Mouse (Mus musculus): ENCODE measurements around the gene Mdm2. TPM values are rescaled to one million over a fixed set of nuclear protein-coding genes. Genes with fewer than 3 reads are reported as not detected.
A peak's percentile ranks its signal among the peaks of the same experiment; 100 is the strongest.

Gene Mdm2
- polyA plus RNA-seq, 1 experiment = 22.9 TPM

GRCm38 (mm10) chr10:117647964-117648472 is 62.5 kb downstream of the Mdm2 start:
- Histone ChIP-seq H3K27ac (ENCODE audit: insufficient read depth, low read depth, low read length) (no peak overlapping the region), H3K36me3 (ENCODE audit: control insufficient read depth, insufficient read depth, low read length) (no peaks in the 10 kb centered on the region), H3K4me1 (ENCODE audit: control insufficient read depth, insufficient read depth, low read length) (no peaks in the 10 kb centered on the region), H3K4me3 (ENCODE audit: insufficient read depth, low read depth, low read length) (no peak overlapping the region), H3K27me3 (replicated peaks; ENCODE audit: control insufficient read depth, insufficient read depth, low read length) (no peaks in the 10 kb centered on the region)
- WGBS = 79% methylated on average over 2 of the region's 2 CpGs
- no peak for DNase-seq
- TF ChIP-seq POLR2A (IDR thresholded peaks at IDR 0.05; ENCODE audit: low read depth, low read length) (no peak), CTCF (conservative IDR thresholded peaks at IDR 0.05; ENCODE audit: insufficient read depth, insufficient read length, low read depth, low read length) (no peak)

GRCm38 (mm10) chr10:117647158-117647505 is 63.4 kb downstream of the Mdm2 start:
- DNase-seq = peak; percentile 86
- Histone ChIP-seq H3K4me3 (ENCODE audit: insufficient read depth, low read depth, low read length) (no peak overlapping the region), H3K27me3 (replicated peaks; ENCODE audit: control insufficient read depth, insufficient read depth, low read length) (no peaks in the 10 kb centered on the region), H3K36me3 (ENCODE audit: control insufficient read depth, insufficient read depth, low read length) (no peaks in the 10 kb centered on the region), H3K27ac (ENCODE audit: insufficient read depth, low read depth, low read length) (0 out of 2 replicates have a peak overlapping the region, but pooled peaks have one; percentile 30), H3K4me1 (ENCODE audit: control insufficient read depth, insufficient read depth, low read length) (no peaks in the 10 kb centered on the region)
- 25% methylated on average over 13 of the region's 13 CpGs for WGBS
- TF ChIP-seq POLR2A (IDR thresholded peaks at IDR 0.05; ENCODE audit: low read depth, low read length) = no peak
- TF ChIP-seq CTCF (conservative IDR thresholded peaks at IDR 0.05; ENCODE audit: insufficient read depth, insufficient read length, low read depth, low read length) = no peak

- Histone ChIP-seq H3K4me1 (ENCODE audit: control insufficient read depth, insufficient read depth, low read length) (no peaks in the 10 kb centered on the region), H3K27ac (ENCODE audit: insufficient read depth, low read depth, low read length) (no peak overlapping the region), H3K4me3 (ENCODE audit: insufficient read depth, low read depth, low read length) (no peak overlapping the region), H3K36me3 (ENCODE audit: control insufficient read depth, insufficient read depth, low read length) (no peaks in the 10 kb centered on the region), H3K27me3 (replicated peaks; ENCODE audit: control insufficient read depth, insufficient read depth, low read length) (no peaks in the 10 kb centered on the region)
- TF ChIP-seq CTCF (conservative IDR thresholded peaks at IDR 0.05; ENCODE audit: insufficient read depth, insufficient read length, low read depth, low read length) (no peak), POLR2A (IDR thresholded peaks at IDR 0.05; ENCODE audit: low read depth, low read length) (no peak)
- DNase-seq = no peak
- 91% methylated on average over 5 of the region's 5 CpGs for WGBS
These were observed 63.9 kb downstream of the Mdm2 start for GRCm38 (mm10) chr10:117646482-117647157.

- no peaks in the 10 kb centered on the region for H3K27me3 ChIP-seq (replicated peaks; ENCODE audit: control insufficient read depth, insufficient read depth, low read length)
- H3K27ac ChIP-seq (ENCODE audit: insufficient read depth, low read depth, low read length) = no peak overlapping the region
- no peak for DNase-seq
- H3K36me3 ChIP-seq (ENCODE audit: control insufficient read depth, insufficient read depth, low read length) = no peaks in the 10 kb centered on the region
- 79% methylated on average over 7 of the region's 7 CpGs for whole genome bisulfite sequencing
- TF ChIP-seq POLR2A (IDR thresholded peaks at IDR 0.05; ENCODE audit: low read depth, low read length) (no peak), CTCF (conservative IDR thresholded peaks at IDR 0.05; ENCODE audit: insufficient read depth, insufficient read length, low read depth, low read length) (no peak)
- H3K4me1 ChIP-seq (ENCODE audit: control insufficient read depth, insufficient read depth, low read length) = 0 out of 2 replicates have a peak, but pooled peaks cover 2% of the 10 kb centered on the region
- no peak overlapping the region for H3K4me3 ChIP-seq (ENCODE audit: insufficient read depth, low read depth, low read length)
These were observed 65.0 kb downstream of the Mdm2 start for GRCm38 (mm10) chr10:117645487-117645964.

- WGBS = 83% methylated on average over 11 of the region's 11 CpGs
- no peak for TF ChIP-seq POLR2A (IDR thresholded peaks at IDR 0.05; ENCODE audit: low read depth, low read length)
- TF ChIP-seq CTCF (conservative IDR thresholded peaks at IDR 0.05; ENCODE audit: insufficient read depth, insufficient read length, low read depth, low read length) = no peak
These were observed 65.7 kb downstream of the Mdm2 start for GRCm38 (mm10) chr10:117644828-117645227.

DNA sequence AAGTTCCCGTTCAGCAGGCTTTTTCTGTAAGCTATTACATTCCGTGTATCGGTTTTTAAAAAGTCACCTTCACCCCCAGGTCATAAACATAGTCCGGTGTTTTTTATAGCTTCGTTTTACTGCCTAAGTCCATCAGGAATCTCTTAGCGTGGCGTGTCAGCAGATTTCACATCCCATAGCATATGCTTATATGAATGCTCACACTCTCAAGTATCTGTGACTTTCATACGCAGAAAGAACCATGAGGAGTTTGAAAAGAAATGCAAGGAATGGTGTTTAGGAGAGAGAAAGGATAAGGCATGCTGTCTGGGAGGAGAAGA is 66.2 kb downstream of the Mdm2 start:
- H3K36me3 ChIP-seq (ENCODE audit: control insufficient read depth, insufficient read depth, low read length) = no peaks in the 10 kb centered on the region
- H3K4me1 ChIP-seq (ENCODE audit: control insufficient read depth, insufficient read depth, low read length) = 0 out of 2 replicates have a peak, but pooled peaks cover 2% of the 10 kb centered on the region
- H3K27me3 ChIP-seq (replicated peaks; ENCODE audit: control insufficient read depth, insufficient read depth, low read length) = no peaks in the 10 kb centered on the region
- H3K4me3 ChIP-seq (ENCODE audit: insufficient read depth, low read depth, low read length) = no peak overlapping the region
- H3K27ac ChIP-seq (ENCODE audit: insufficient read depth, low read depth, low read length) = no peak overlapping the region
- WGBS = 50% methylated on average over 8 of the region's 8 CpGs
- TF ChIP-seq POLR2A (IDR thresholded peaks at IDR 0.05; ENCODE audit: low read depth, low read length) (no peak), CTCF (conservative IDR thresholded peaks at IDR 0.05; ENCODE audit: insufficient read depth, insufficient read length, low read depth, low read length) (no peak)
- DNase-seq = no peak

More at GRCm38 (mm10) chr10:117644828-117645227, 65.7 kb downstream of the Mdm2 start:
- no peak for DNase-seq
- no peak overlapping the region for H3K27ac ChIP-seq (ENCODE audit: insufficient read depth, low read depth, low read length)
- H3K4me1 ChIP-seq (ENCODE audit: control insufficient read depth, insufficient read depth, low read length) = 0 out of 2 replicates have a peak, but pooled peaks cover 2% of the 10 kb centered on the region
- H3K4me3 ChIP-seq (ENCODE audit: insufficient read depth, low read depth, low read length) = no peak overlapping the region
- no peaks in the 10 kb centered on the region for H3K36me3 ChIP-seq (ENCODE audit: control insufficient read depth, insufficient read depth, low read length)
- no peaks in the 10 kb centered on the region for H3K27me3 ChIP-seq (replicated peaks; ENCODE audit: control insufficient read depth, insufficient read depth, low read length)

GRCm38 (mm10) chr10:117643711-117644428 is 66.7 kb downstream of the Mdm2 start:
- TF ChIP-seq POLR2A (IDR thresholded peaks at IDR 0.05; ENCODE audit: low read depth, low read length) = no peak
- no peak for TF ChIP-seq CTCF (conservative IDR thresholded peaks at IDR 0.05; ENCODE audit: insufficient read depth, insufficient read length, low read depth, low read length)
- Histone ChIP-seq H3K4me1 (ENCODE audit: control insufficient read depth, insufficient read depth, low read length) (0 out of 2 replicates have a peak, but pooled peaks cover 2% of the 10 kb centered on the region), H3K27me3 (replicated peaks; ENCODE audit: control insufficient read depth, insufficient read depth, low read length) (no peaks in the 10 kb centered on the region), H3K36me3 (ENCODE audit: control insufficient read depth, insufficient read depth, low read length) (no peaks in the 10 kb centered on the region), H3K4me3 (ENCODE audit: insufficient read depth, low read depth, low read length) (no peak overlapping the region), H3K27ac (ENCODE audit: insufficient read depth, low read depth, low read length) (no peak overlapping the region)
- WGBS = 80% methylated on average over 12 of the region's 12 CpGs
- DNase-seq = no peak
